Mouse (Mus musculus) thymus, adult 2 months (tissue): Measurements from ENCODE around the gene Ciz1. TPM values are rescaled to one million over a fixed set of nuclear protein-coding genes. Genes with fewer than 3 reads are reported as not detected.

Experiments
- DNase-seq: peaks from one replicate; pipeline ENCODE4 v3.0.0; 2021
- H3K27ac ChIP-seq: fragments of 200-500 bp; 2 replicates; pipeline ENCODE4 v1.5.1; 2012; ENCODE audit warnings: low read length, control low read depth; ENCODE audit not compliant: control insufficient read depth, insufficient read depth
- H3K27me3 ChIP-seq: fragments of 200-500 bp; 2 replicates; pipeline ENCODE4 v1.6.1; 2012; ENCODE audit warnings: mild to moderate bottlenecking, low read length, moderate library complexity, mixed read lengths; ENCODE audit not compliant: control insufficient read depth, insufficient read depth
- H3K36me3 ChIP-seq: fragments of 200-500 bp; 2 replicates; pipeline ENCODE4 v1.6.1; 2012; ENCODE audit warnings: mild to moderate bottlenecking, low read length, moderate library complexity; ENCODE audit not compliant: control insufficient read depth, insufficient read depth
- H3K4me1 ChIP-seq: fragments of 200-500 bp; replicated peaks from 2 replicates; pipeline ENCODE4 v1.6.1; 2012; ENCODE audit warnings: low read length; ENCODE audit not compliant: control insufficient read depth, insufficient read depth
- H3K4me3 ChIP-seq: fragments of 200-500 bp; 2 replicates; pipeline ENCODE4 v1.5.1; 2012; ENCODE audit warnings: mild to moderate bottlenecking, low read length, control low read depth, moderate library complexity; ENCODE audit not compliant: control insufficient read depth, insufficient read depth
- CTCF ChIP-seq: fragments of 200-500 bp; IDR thresholded peaks from 2 replicates; pipeline ENCODE4 v1.5.1; 2012; ENCODE audit warnings: mild to moderate bottlenecking, control low read depth, low read length, moderate library complexity, borderline replicate concordance; ENCODE audit not compliant: control insufficient read depth, poor library complexity, insufficient read depth; ENCODE audit errors: extremely low read depth
- POLR2A ChIP-seq: fragments of 200-500 bp; IDR thresholded peaks from 2 replicates; pipeline ENCODE4 v1.6.1; 2012; ENCODE audit warnings: mild to moderate bottlenecking, low read length, control low read depth, moderate library complexity; ENCODE audit not compliant: control insufficient read depth, poor library complexity, insufficient read depth; ENCODE audit errors: extremely low read depth
- WGBS: fragments of 180-500 bp; shearing (Covaris S2); methylation state at CpG from one replicate; pipeline ENCODE4 v1.1.7; 2018; 5-methylcytosine and 5-hydroxymethylcytosine counted together
- polyA plus RNA-seq: library from polyadenylated mRNA; depleted of rRNA; stranded (reverse); fragments of >200 nt; gene quantifications from 2 replicates; pipeline ENCODE4 v1.2.3, GENCODE M21; 2012

Ciz1 gene
- polyA plus RNA-seq, 1 experiment, result 517 TPM

DNA sequence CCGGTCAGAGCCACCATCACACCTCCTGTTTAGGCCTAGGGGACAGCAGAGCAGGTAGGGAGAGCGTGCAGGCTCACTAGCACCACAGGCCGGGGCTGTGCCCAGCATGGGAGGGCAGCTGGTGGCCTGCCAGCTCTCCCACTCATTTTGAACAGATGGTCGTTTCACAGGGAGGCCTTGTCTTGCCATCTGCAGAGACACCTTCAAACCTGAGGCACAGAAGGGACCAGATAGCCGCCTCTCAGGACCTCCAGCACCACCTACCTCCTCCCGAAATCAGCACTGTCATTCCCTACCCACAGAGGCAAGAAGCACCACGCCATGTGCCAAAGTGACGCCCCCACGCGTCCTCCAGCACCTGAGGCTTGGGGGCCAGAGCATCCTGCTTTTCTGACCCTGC lies 8.1 kb upstream of the Ciz1 start:
- Histone ChIP-seq H3K27me3 (no peaks in the 10 kb centered on the region), H3K36me3 (no peaks in the 10 kb centered on the region), H3K4me3 (no peak overlapping the region), H3K27ac (no peak overlapping the region), H3K4me1 (no peaks in the 10 kb centered on the region)
- no peak for DNase-seq
- WGBS, result 79% methylated on average over 10 of the region's 10 CpGs
- TF ChIP-seq CTCF (no peak), POLR2A (no peak)

DNA sequence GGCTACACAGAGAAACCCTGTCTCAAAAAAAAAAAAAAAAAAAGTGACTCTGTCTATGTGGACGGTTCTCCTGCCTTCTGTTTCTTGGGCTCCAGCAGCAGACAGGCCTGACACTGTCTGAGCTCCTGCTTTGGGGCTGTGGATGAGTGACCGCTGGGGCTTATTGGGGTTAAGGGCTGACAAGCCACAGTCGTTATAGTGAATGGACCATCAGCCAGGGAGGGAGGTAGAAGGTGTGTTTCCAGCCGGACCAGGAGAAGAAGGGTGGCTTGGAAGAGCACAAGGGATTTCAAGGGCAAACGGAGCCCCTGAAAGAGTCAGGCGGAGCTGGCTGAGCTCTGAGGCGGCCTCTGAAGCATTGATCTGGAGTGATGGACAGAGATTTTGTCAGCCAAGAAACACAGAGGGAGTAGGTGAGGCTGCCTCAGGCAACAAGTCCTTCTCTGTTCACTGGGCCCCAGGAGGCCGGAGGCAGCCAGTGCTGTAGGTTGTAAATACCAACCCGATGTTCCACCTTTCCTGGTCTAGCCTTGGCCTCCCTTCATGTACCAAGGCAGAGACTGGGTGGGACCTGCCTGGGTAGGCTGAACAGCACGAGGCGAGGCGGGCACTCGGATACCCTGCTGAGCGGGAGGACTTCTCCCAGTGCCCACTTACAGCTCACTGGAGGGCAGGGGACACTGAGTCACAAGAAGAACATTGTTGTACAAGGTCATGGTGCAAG lies 7.4 kb upstream of the Ciz1 start:
- Histone ChIP-seq H3K36me3 (no peaks in the 10 kb centered on the region), H3K4me3 (no peak overlapping the region), H3K27ac (no peak overlapping the region), H3K27me3 (no peaks in the 10 kb centered on the region), H3K4me1 (no peaks in the 10 kb centered on the region)
- no peak for TF ChIP-seq CTCF
- TF ChIP-seq POLR2A, result no peak
- no peak for DNase-seq
- WGBS, result 88% methylated on average over 14 of the region's 14 CpGs

DNA sequence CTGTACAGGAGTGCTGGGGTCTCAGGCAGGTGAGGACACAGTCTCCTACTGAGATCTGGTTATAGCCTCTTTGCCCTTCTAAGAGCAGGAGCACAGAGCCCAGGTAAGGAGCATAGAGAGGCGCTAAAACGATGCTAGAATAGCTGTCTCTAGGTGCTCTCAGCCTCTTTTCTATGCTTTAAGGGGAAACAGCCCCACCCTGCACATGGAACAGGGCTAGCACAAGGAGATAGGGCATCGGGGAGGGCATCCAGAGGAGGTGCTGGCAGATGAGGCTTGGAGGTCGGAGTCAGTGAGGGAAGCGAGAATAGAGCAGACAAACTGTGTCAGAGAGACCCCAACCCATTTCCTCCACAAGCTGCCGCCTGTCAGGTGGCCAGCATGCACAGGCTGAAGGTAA lies 5.1 kb upstream of the Ciz1 start:
- H3K27me3 ChIP-seq, result no peaks in the 10 kb centered on the region; the same call in 1 of the 2 replicates
- no peak for DNase-seq
- 0 out of 2 replicates have a peak, but pooled peaks cover 2% of the 10 kb centered on the region for H3K4me1 ChIP-seq
- no peak overlapping the region for H3K4me3 ChIP-seq
- TF ChIP-seq CTCF (no peak), POLR2A (no peak)
- H3K36me3 ChIP-seq, result no peaks in the 10 kb centered on the region
- WGBS, result 89% methylated on average over 6 of the region's 6 CpGs
- no peak overlapping the region for H3K27ac ChIP-seq

DNA sequence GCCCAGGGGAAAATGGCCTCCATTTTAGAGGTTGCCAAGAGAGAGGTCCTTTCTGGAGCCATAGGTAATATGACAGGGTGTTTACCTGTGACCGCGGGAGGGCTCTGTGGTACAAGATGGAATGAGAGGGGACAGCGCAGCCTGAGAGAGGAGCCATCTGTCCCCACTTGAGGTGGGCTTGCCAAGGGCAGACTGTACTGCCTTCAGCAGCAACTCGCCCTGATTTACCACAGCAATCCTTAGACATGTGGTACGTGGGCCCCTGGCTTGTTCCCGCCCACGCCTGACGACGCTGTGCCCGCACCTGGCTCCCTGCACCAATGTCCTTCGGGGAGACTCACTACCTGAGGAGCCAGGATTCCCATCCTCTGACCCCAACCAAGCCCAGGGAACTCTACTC lies 3.8 kb upstream of the Ciz1 start:
- TF ChIP-seq POLR2A, result no peak
- no peak for TF ChIP-seq CTCF
- peaks cover 12% of the 10 kb centered on the region for H3K4me1 ChIP-seq
- no peaks in the 10 kb centered on the region for H3K36me3 ChIP-seq
- 87% methylated on average over 11 of the region's 11 CpGs for WGBS
- no peak overlapping the region for H3K27ac ChIP-seq
- H3K27me3 ChIP-seq, result peaks cover 3% of the 10 kb centered on the region
- DNase-seq, result no peak
- no peak overlapping the region for H3K4me3 ChIP-seq

DNA sequence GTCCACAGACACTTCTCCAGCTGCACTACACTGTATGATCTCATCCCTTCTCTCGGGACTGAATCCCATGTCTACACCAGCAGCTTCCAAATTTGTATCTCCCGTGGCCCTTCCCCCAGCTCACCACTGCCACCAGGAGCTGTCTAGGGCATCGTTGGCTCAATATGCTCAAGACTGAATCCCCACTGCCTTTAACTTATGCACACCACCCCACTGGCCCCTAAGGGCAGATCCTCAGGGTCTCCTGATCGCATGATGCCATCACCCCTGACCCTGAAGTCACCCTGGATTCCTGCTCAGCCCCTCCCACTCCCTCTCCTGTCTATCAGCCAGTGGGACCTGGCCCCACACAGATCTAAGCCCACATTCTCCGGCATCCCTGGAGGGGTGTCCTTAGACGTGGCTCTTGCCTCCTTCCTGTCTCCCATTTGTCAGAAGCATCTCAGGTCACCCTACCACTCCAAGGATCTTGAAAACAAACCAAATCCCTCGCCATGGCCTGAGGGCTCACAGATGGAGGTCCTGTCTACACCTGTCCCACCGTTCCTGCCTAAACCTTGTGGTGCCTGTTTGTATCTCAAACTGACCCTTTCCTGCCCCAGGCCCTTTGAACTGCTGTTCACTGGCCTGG lies 2.4 kb upstream of the Ciz1 start:
- 64% methylated on average over 8 of the region's 8 CpGs for WGBS
- Histone ChIP-seq H3K4me3 (no peak overlapping the region), H3K4me1 (peaks cover 12% of the 10 kb centered on the region), H3K36me3 (no peaks in the 10 kb centered on the region), H3K27me3 (peaks cover 3% of the 10 kb centered on the region), H3K27ac (no peak overlapping the region)
- no peak for DNase-seq
- TF ChIP-seq CTCF, result no peak
- TF ChIP-seq POLR2A, result no peak

DNA sequence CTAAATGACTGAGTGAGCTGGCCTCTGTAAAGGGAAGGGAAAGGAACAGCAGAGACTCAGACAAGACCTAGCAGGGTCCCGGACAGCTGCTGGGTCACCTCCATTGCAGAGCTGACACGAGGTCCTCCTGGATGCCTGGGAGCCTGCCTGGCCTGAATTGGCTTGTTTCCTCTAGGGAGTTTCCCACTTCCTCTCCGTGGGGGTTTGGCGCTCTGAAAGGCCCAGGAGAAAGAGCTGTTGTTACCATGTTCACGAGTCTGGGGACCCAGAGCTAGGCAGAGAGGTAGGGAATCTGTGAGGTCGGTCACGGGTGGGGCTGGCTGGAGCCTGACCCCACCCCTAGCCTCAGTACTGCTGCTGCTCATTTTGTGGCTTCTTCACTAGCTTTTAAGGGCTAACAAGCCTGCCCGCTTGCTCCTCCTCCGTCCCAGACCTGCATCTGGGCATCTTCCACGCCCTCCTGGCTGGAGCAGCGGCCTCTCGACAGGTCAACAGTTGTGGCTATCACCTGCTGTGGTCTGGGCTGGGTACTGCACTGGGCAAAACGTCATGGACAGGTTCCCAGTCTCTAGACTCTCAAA lies 1.6 kb upstream of the Ciz1 start:
- H3K27ac ChIP-seq, result no peak overlapping the region
- no peaks in the 10 kb centered on the region for H3K36me3 ChIP-seq
- 53% methylated on average over 13 of the region's 13 CpGs for whole genome bisulfite sequencing
- TF ChIP-seq POLR2A (no peak), CTCF (no peak)
- H3K4me1 ChIP-seq, result peaks cover 12% of the 10 kb centered on the region
- no peak overlapping the region for H3K4me3 ChIP-seq
- peaks cover 3% of the 10 kb centered on the region for H3K27me3 ChIP-seq
- DNase-seq, result no peak
